ENCODE assay signal across 11 mouse cellular contexts in the genomic region with DNA sequence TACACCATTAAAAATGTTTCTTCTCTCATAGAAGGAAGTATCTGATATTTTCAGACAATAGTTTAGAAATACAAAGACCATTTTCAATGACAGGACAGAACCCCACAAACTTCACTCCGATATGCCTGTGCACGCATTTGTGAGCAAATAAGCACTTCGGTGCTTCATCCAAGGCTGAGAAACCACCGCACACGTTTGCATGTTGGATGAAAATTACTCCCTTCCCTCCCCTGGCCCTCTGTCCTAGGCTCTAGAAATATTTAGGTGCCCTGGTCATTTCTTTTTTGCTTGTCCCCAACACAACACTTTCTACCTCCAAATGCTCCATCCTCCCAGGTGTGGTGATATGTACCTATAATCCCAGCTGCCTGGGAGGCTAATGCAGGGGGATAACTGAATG. TPM values are rescaled to one million over a fixed set of nuclear protein-coding genes. Genes with fewer than 3 reads are reported as not detected.
DNase-seq lines count a peak whose midpoint lies in the region; ATAC-seq and TF ChIP-seq lines count a peak whose summit lies in the region.
"Had no signal": no experiment of that assay in that cellular context is flagged by ENCODE, and none has a peak within 500 bp of the region (broad histone marks: within the 10 kb centered on the region; RNA-seq: fewer than 3 reads in every experiment).

No protein-coding gene starts in this region.

- H3K27me3 ChIP-seq in heart, embryonic 16.5 days (ENCODE audit: control insufficient read depth, insufficient read depth, low read length) = no peaks in the 10 kb centered on the region
- H3K27me3 ChIP-seq in stomach, embryonic 14.5 days (ENCODE audit: control insufficient read depth, insufficient read depth, low read length) = no peaks in the 10 kb centered on the region
- no peaks in the 10 kb centered on the region for H3K27me3 ChIP-seq in stomach, postnatal 0 days (ENCODE audit: control insufficient read depth, insufficient read depth, low read length)
- H3K27me3 ChIP-seq in intestine, postnatal 0 days (replicated peaks; ENCODE audit: control insufficient read depth, insufficient read depth, low read length) = no peaks in the 10 kb centered on the region

- DNase-seq in heart, postnatal 25 days (ENCODE audit: low spot score) = no peak
- no peak for DNase-seq in stomach, postnatal 0 days (ENCODE audit: low spot score)
- DNase-seq in gastrocnemius, postnatal 25 days = no peak
- no peak for DNase-seq in thymus, postnatal 36 days
- DNase-seq in c-Kit-positive CD71-positive TER-119-positive erythroid progenitor cells, embryonic 14.5 days (ENCODE audit: low spot score) = no peak
- DNase-seq: cerebellum, adult 8-10 months had no signal

- no peak for TF ChIP-seq CTCF in stomach, postnatal 0 days (IDR thresholded peaks at IDR 0.05; ENCODE audit: low read depth)
- TF ChIP-seq CTCF in intestine, postnatal 0 days (IDR thresholded peaks at IDR 0.05; ENCODE audit: low read depth) = no peak

- no peak for TF ChIP-seq EP300 in stomach, postnatal 0 days (optimal IDR thresholded peaks at IDR 0.05)

- H3K36me3 ChIP-seq in heart, embryonic 16.5 days (ENCODE audit: control insufficient read depth, insufficient read depth) = no peaks in the 10 kb centered on the region
- H3K36me3 ChIP-seq in stomach, embryonic 14.5 days (ENCODE audit: control insufficient read depth, insufficient read depth, low read length) = no peaks in the 10 kb centered on the region
- H3K36me3 ChIP-seq in stomach, postnatal 0 days (ENCODE audit: control insufficient read depth, insufficient read depth, low read length) = no peaks in the 10 kb centered on the region
- no peaks in the 10 kb centered on the region for H3K36me3 ChIP-seq in intestine, postnatal 0 days (ENCODE audit: control insufficient read depth, insufficient read depth)
- H3K36me3 ChIP-seq: G1E had no signal

- ATAC-seq in heart, embryonic 16.5 days (replicated peaks; ENCODE audit: extremely low read depth, insufficient read depth, low FRiP score) = no peak
- ATAC-seq in stomach, embryonic 14.5 days (ENCODE audit: insufficient number of reproducible peaks, insufficient read depth, low FRiP score, low read depth) = no peak
- no peak for ATAC-seq in stomach, postnatal 0 days (ENCODE audit: low FRiP score, low TSS enrichment)
- no peak for ATAC-seq in intestine, postnatal 0 days

- intact Hi-C loops in heart, postnatal 25 days (cut with DNase I) = no loop called here

- H3K4me2 ChIP-seq in heart, embryonic 16.5 days (ENCODE audit: low read depth, low read length) = peak overlapping the region; percentile 38
- H3K4me2 ChIP-seq in stomach, embryonic 14.5 days (replicated peaks; ENCODE audit: low read depth, low read length) = peak overlapping the region; percentile 27
- no peak overlapping the region for H3K4me2 ChIP-seq in stomach, postnatal 0 days (replicated peaks; ENCODE audit: low read depth)
- peak overlapping the region; percentile 6; the same call in 1 of the 2 replicates for H3K4me2 ChIP-seq in intestine, postnatal 0 days (replicated peaks; ENCODE audit: low read depth)

- H3K4me3 ChIP-seq in heart, embryonic 16.5 days (ENCODE audit: low read length) = peak overlapping the region; percentile 24
- 0 out of 2 replicates have a peak overlapping the region, but pooled peaks have one; percentile 8 for H3K4me3 ChIP-seq in stomach, embryonic 14.5 days (ENCODE audit: low read depth, low read length)
- no peak overlapping the region for H3K4me3 ChIP-seq in stomach, postnatal 0 days (ENCODE audit: low read depth, low read length)
- H3K4me3 ChIP-seq in intestine, postnatal 0 days (ENCODE audit: low read depth, low read length) = no peak overlapping the region

- WGBS in heart, embryonic 16.5 days = 33% methylated on average over 5 of the region's 5 CpGs
- 23% methylated on average over 5 of the region's 5 CpGs for WGBS in stomach, embryonic 14.5 days
- WGBS in stomach, postnatal 0 days = 20% methylated on average over 5 of the region's 5 CpGs
- 37% methylated on average over 5 of the region's 5 CpGs for WGBS in intestine, postnatal 0 days

- no peak overlapping the region for H3K27ac ChIP-seq in heart, embryonic 16.5 days (ENCODE audit: low read length)
- H3K27ac ChIP-seq in stomach, embryonic 14.5 days (ENCODE audit: low read length) = no peak overlapping the region
- no peak overlapping the region for H3K27ac ChIP-seq in stomach, postnatal 0 days (replicated peaks)
- no peak overlapping the region for H3K27ac ChIP-seq in intestine, postnatal 0 days (ENCODE audit: low read depth, low read length)

- H3K9me3 ChIP-seq in heart, embryonic 16.5 days (replicated peaks; ENCODE audit: control insufficient read depth, low read length) = no peaks in the 10 kb centered on the region
- H3K9me3 ChIP-seq in stomach, embryonic 14.5 days (ENCODE audit: control insufficient read depth, low read depth, low read length) = no peaks in the 10 kb centered on the region
- H3K9me3 ChIP-seq in stomach, postnatal 0 days (ENCODE audit: control insufficient read depth, low read length) = no peaks in the 10 kb centered on the region
- no peaks in the 10 kb centered on the region for H3K9me3 ChIP-seq in intestine, postnatal 0 days (ENCODE audit: control insufficient read depth)
- H3K9me3 ChIP-seq: G1E had no signal

- no peak overlapping the region for H3K9ac ChIP-seq in heart, embryonic 16.5 days (ENCODE audit: low read length)
- H3K9ac ChIP-seq in stomach, embryonic 14.5 days (replicated peaks; ENCODE audit: low read depth, low read length) = no peak overlapping the region
- no peak overlapping the region for H3K9ac ChIP-seq in stomach, postnatal 0 days (ENCODE audit: low read length)
- no peak overlapping the region for H3K9ac ChIP-seq in intestine, postnatal 0 days (ENCODE audit: low read depth, low read length)

- H3K4me1 ChIP-seq in heart, embryonic 16.5 days (ENCODE audit: control insufficient read depth, insufficient read depth, low read length) = peaks cover 26% of the 10 kb centered on the region
- H3K4me1 ChIP-seq in stomach, embryonic 14.5 days (ENCODE audit: control insufficient read depth, insufficient read depth, low read length) = peaks cover 22% of the 10 kb centered on the region; the same call in 1 of the 2 replicates
- H3K4me1 ChIP-seq in stomach, postnatal 0 days (replicated peaks; ENCODE audit: control insufficient read depth, insufficient read depth) = 0 out of 2 replicates have a peak, but pooled peaks cover 2% of the 10 kb centered on the region
- H3K4me1 ChIP-seq in intestine, postnatal 0 days (replicated peaks; ENCODE audit: control insufficient read depth, insufficient read depth, low read length) = peaks cover 5% of the 10 kb centered on the region; the same call in 1 of the 2 replicates

RNA-seq across cellular contexts. Expression of a gene that starts 12.9 kb away (rescaled TPM):
- 0.29 and 0.34 TPM in 2 replicates for polyA plus RNA-seq in heart, embryonic 16.5 days (2015; fragmentation: Nextera tagmentation; extraction: Ambion mirVana)
- not detected for total RNA-seq in heart, postnatal 25 days (2021)
- polyA plus RNA-seq in stomach, embryonic 14.5 days (2014; fragmentation: Nextera tagmentation; extraction: Ambion mirVana) = 0.22 and 0.30 TPM in 2 replicates
- 0.04 and 0.07 TPM in 2 replicates for polyA plus RNA-seq in stomach, postnatal 0 days (2015; fragmentation: Nextera tagmentation; extraction: Ambion mirVana)
- polyA plus RNA-seq in intestine, postnatal 0 days (2015; fragmentation: Nextera tagmentation; extraction: Ambion mirVana) = not detected in 2 replicates
- not detected for total RNA-seq in gastrocnemius, postnatal 25 days (2021)
- total RNA-seq: adrenal gland, postnatal 14 days had no signal
- polyA plus RNA-seq: G1E had no signal

RNA-seq across cellular contexts. Expression of a gene that starts 29.3 kb away (rescaled TPM):
- 7.7 and 8.6 TPM in 2 replicates for polyA plus RNA-seq in heart, embryonic 16.5 days (2015; fragmentation: Nextera tagmentation; extraction: Ambion mirVana)
- total RNA-seq in heart, postnatal 25 days (2021) = 100 to 1,000 TPM; 272 to 334 TPM
- 4.8 and 6.7 TPM in 2 replicates for polyA plus RNA-seq in stomach, embryonic 14.5 days (2014; fragmentation: Nextera tagmentation; extraction: Ambion mirVana)
- 13.7 and 18.3 TPM in 2 replicates for polyA plus RNA-seq in stomach, postnatal 0 days (2015; fragmentation: Nextera tagmentation; extraction: Ambion mirVana)
- polyA plus RNA-seq in intestine, postnatal 0 days (2015; fragmentation: Nextera tagmentation; extraction: Ambion mirVana) = 6.1 and 8.1 TPM in 2 replicates
- 100 to 1,000 TPM; 156 to 160 TPM for total RNA-seq in gastrocnemius, postnatal 25 days (2021)

RNA-seq across cellular contexts. Expression of a gene that starts 32.2 kb away (rescaled TPM):
- polyA plus RNA-seq in heart, embryonic 16.5 days (2015; fragmentation: Nextera tagmentation; extraction: Ambion mirVana) = 3.8 and 9.2 TPM in 2 replicates
- total RNA-seq in heart, postnatal 25 days (2021) = 10 to 100 TPM; 13.7 to 25.9 TPM
- 7.8 and 14.1 TPM in 2 replicates for polyA plus RNA-seq in stomach, embryonic 14.5 days (2014; fragmentation: Nextera tagmentation; extraction: Ambion mirVana)
- polyA plus RNA-seq in stomach, postnatal 0 days (2015; fragmentation: Nextera tagmentation; extraction: Ambion mirVana) = 4.5 and 8.9 TPM in 2 replicates
- 2.7 and 3.0 TPM in 2 replicates for polyA plus RNA-seq in intestine, postnatal 0 days (2015; fragmentation: Nextera tagmentation; extraction: Ambion mirVana)
- 10 to 100 TPM in 1 of 2 experiments, 1 to 10 TPM in 1; 9.5 to 14.9 TPM for total RNA-seq in gastrocnemius, postnatal 25 days (2021)

RNA-seq across cellular contexts. Expression of a gene that starts 33.7 kb away (rescaled TPM):
- polyA plus RNA-seq in heart, embryonic 16.5 days (2015; fragmentation: Nextera tagmentation; extraction: Ambion mirVana) = 2.0 and 2.2 TPM in 2 replicates
- total RNA-seq in heart, postnatal 25 days (2021) = 1 to 10 TPM; 3.4 to 4.1 TPM
- 5.5 and 7.8 TPM in 2 replicates for polyA plus RNA-seq in stomach, embryonic 14.5 days (2014; fragmentation: Nextera tagmentation; extraction: Ambion mirVana)
- 2.3 and 3.4 TPM in 2 replicates for polyA plus RNA-seq in stomach, postnatal 0 days (2015; fragmentation: Nextera tagmentation; extraction: Ambion mirVana)
- 1.2 and 2.1 TPM in 2 replicates for polyA plus RNA-seq in intestine, postnatal 0 days (2015; fragmentation: Nextera tagmentation; extraction: Ambion mirVana)
- 1 to 10 TPM; 2.0 to 3.9 TPM for total RNA-seq in gastrocnemius, postnatal 25 days (2021)

RNA-seq across cellular contexts. Expression of a gene that starts 35.8 kb away (rescaled TPM):
- 0.83 and 1.0 TPM in 2 replicates for polyA plus RNA-seq in heart, embryonic 16.5 days (2015; fragmentation: Nextera tagmentation; extraction: Ambion mirVana)
- total RNA-seq in heart, postnatal 25 days (2021) = not detected
- 0.17 TPM in 1 of 2 replicates, not detected in the other for polyA plus RNA-seq in stomach, embryonic 14.5 days (2014; fragmentation: Nextera tagmentation; extraction: Ambion mirVana)
- 0.05 TPM in 1 of 2 replicates, not detected in the other for polyA plus RNA-seq in stomach, postnatal 0 days (2015; fragmentation: Nextera tagmentation; extraction: Ambion mirVana)
- polyA plus RNA-seq in intestine, postnatal 0 days (2015; fragmentation: Nextera tagmentation; extraction: Ambion mirVana) = not detected in 2 replicates
- not detected for total RNA-seq in gastrocnemius, postnatal 25 days (2021)

Comparison
In these comparisons a context has a peak if more than half of its experiments do, and no peak if none do; other contexts are left out.
1. H3K4me3 ChIP-seq: peak in heart, embryonic 16.5 days (single experiment) and stomach, embryonic 14.5 days (single experiment); none in stomach, postnatal 0 days (single experiment) and intestine, postnatal 0 days (single experiment).